Comparison of ENCODE assay signal across 10 mouse cellular contexts in genomic region chr16:35302441-35303280, GRCm38 (mm10).
DNase-seq lines count a peak whose midpoint lies in the region; ATAC-seq and TF ChIP-seq lines count a peak whose summit lies in the region.
"Had no signal": no experiment of that assay in that cellular context is flagged by ENCODE, and none has a peak within 500 bp of the region (broad histone marks: within the 10 kb centered on the region; RNA-seq: fewer than 3 reads in every experiment).

No protein-coding gene starts in this region.

- no peaks in the 10 kb centered on the region for H3K36me3 ChIP-seq in kidney, embryonic 15.5 days
- H3K36me3 ChIP-seq in CH12.LX (replicated peaks in 1 of 2; ENCODE audit: control insufficient read depth in 1 of 2, insufficient read depth in 1 of 2, low read length in 1 of 2), result peaks cover 0 to 3% of the 10 kb centered on the region in 2 experiments
- no peaks in the 10 kb centered on the region for H3K36me3 ChIP-seq in limb, embryonic 11.5 days (ENCODE audit: control insufficient read depth, insufficient read depth, low read length)
- peaks cover 6% of the 10 kb centered on the region; the same call in 1 of the 2 replicates for H3K36me3 ChIP-seq in forebrain, embryonic 15.5 days

- no peak for TF ChIP-seq POLR2A in CH12.LX (IDR thresholded peaks at IDR 0.05; ENCODE audit: low read depth, low read length)

- dilution Hi-C loops in CH12.LX (cut with MboI; ENCODE audit: extremely low pct_ligation_motif_present, extremely low pct_unique_long_range_greater_than_20kb, low sequenced_read_pairs), result no loop called here

- intact Hi-C loops in gastrocnemius, postnatal 36 days (cut with DNase I), result no loop called here

- in situ Hi-C loops in CH12.LX (cut with MboI; ENCODE audit: low pct_ligation_motif_present, low pct_unique_long_range_greater_than_20kb, low sequenced_read_pairs), result no loop called here

- H3K27me3 ChIP-seq in kidney, embryonic 15.5 days, result no peaks in the 10 kb centered on the region
- peaks cover 5% of the 10 kb centered on the region for H3K27me3 ChIP-seq in CH12.LX (replicated peaks)
- no peaks in the 10 kb centered on the region for H3K27me3 ChIP-seq in limb, embryonic 11.5 days (ENCODE audit: control insufficient read depth, insufficient read depth, low read length)
- H3K27me3 ChIP-seq in forebrain, embryonic 15.5 days, result no peaks in the 10 kb centered on the region
- H3K27me3 ChIP-seq: embryonic facial prominence, embryonic 13.5 days had no signal

- no peak for ATAC-seq in kidney, embryonic 15.5 days (replicated peaks; ENCODE audit: low FRiP score)
- ATAC-seq in limb, embryonic 11.5 days (ENCODE audit: insufficient number of reproducible peaks, low FRiP score, low TSS enrichment, low read depth), result peak; percentile 44; the same call in 1 of the 2 replicates
- no peak for ATAC-seq in forebrain, embryonic 15.5 days (replicated peaks)
- ATAC-seq: activated CD4-positive, CD25-positive, alpha-beta regulatory T cell, adult 4 months had no signal

- no peak for TF ChIP-seq CTCF in CH12.LX (conservative IDR thresholded peaks at IDR 0.05 in 1 of 2, IDR thresholded peaks at IDR 0.05 in 1 of 2; ENCODE audit: low read depth in 2 of 2, low read length in 2 of 2)

- no peak for TF ChIP-seq EP300 in CH12.LX (IDR thresholded peaks at IDR 0.05; ENCODE audit: low read length)

- no peak overlapping the region for H3K4me3 ChIP-seq in kidney, embryonic 15.5 days (replicated peaks)
- no peak overlapping the region for H3K4me3 ChIP-seq in CH12.LX (replicated peaks in 1 of 3; ENCODE audit: low read depth in 2 of 3, low read length in 2 of 3, poor library complexity in 1 of 3)
- no peak overlapping the region for H3K4me3 ChIP-seq in limb, embryonic 11.5 days (ENCODE audit: low read depth, low read length)
- H3K4me3 ChIP-seq in forebrain, embryonic 15.5 days, result no peak overlapping the region
- H3K4me3 ChIP-seq: embryonic facial prominence, embryonic 13.5 days had no signal

- TF ChIP-seq RAD21 in CH12.LX (IDR thresholded peaks at IDR 0.05; ENCODE audit: low read depth, low read length), result no peak

- H3K9ac ChIP-seq in kidney, embryonic 15.5 days, result no peak overlapping the region
- H3K9ac ChIP-seq in CH12.LX (ENCODE audit: insufficient read depth, low read depth), result no peak overlapping the region
- no peak overlapping the region for H3K9ac ChIP-seq in limb, embryonic 11.5 days (ENCODE audit: low read length)
- no peak overlapping the region for H3K9ac ChIP-seq in forebrain, embryonic 15.5 days (replicated peaks)
- H3K9ac ChIP-seq: embryonic facial prominence, embryonic 13.5 days; liver, embryonic 14.5 days had no signal

- H3K4me2 ChIP-seq in kidney, embryonic 15.5 days, result no peak overlapping the region
- no peak overlapping the region for H3K4me2 ChIP-seq in CH12.LX (ENCODE audit: insufficient read depth, low read depth, poor library complexity, severe bottlenecking)
- no peak overlapping the region for H3K4me2 ChIP-seq in limb, embryonic 11.5 days (ENCODE audit: low read depth, severe bottlenecking)
- H3K4me2 ChIP-seq in forebrain, embryonic 15.5 days (replicated peaks), result no peak overlapping the region
- H3K4me2 ChIP-seq: embryonic facial prominence, embryonic 13.5 days had no signal

- no peaks in the 10 kb centered on the region for H3K9me3 ChIP-seq in kidney, embryonic 15.5 days (replicated peaks)
- no peaks in the 10 kb centered on the region for H3K9me3 ChIP-seq in CH12.LX (replicated peaks; ENCODE audit: low read length)
- no peaks in the 10 kb centered on the region for H3K9me3 ChIP-seq in limb, embryonic 11.5 days (ENCODE audit: control insufficient read depth, low read length)
- no peaks in the 10 kb centered on the region for H3K9me3 ChIP-seq in forebrain, embryonic 15.5 days
- H3K9me3 ChIP-seq: embryonic facial prominence, embryonic 13.5 days had no signal

- 44% methylated on average over 7 of the region's 7 CpGs for WGBS in kidney, embryonic 15.5 days
- 46% methylated on average over 7 of the region's 7 CpGs for WGBS in limb, embryonic 11.5 days
- 45% methylated on average over 7 of the region's 7 CpGs for WGBS in forebrain, embryonic 15.5 days

- H3K79me2 ChIP-seq in CH12.LX (replicated peaks; ENCODE audit: control insufficient read depth, extremely low read depth, insufficient read depth, poor library complexity, severe bottlenecking), result no peaks in the 10 kb centered on the region

- no peak overlapping the region for H3K27ac ChIP-seq in kidney, embryonic 15.5 days
- H3K27ac ChIP-seq in CH12.LX (ENCODE audit: insufficient read depth, low read depth), result no peak overlapping the region
- no peak overlapping the region for H3K27ac ChIP-seq in limb, embryonic 11.5 days (replicated peaks; ENCODE audit: low read depth, low read length)
- H3K27ac ChIP-seq in forebrain, embryonic 15.5 days (replicated peaks), result no peak overlapping the region
- H3K27ac ChIP-seq: embryonic facial prominence, embryonic 13.5 days; liver, embryonic 14.5 days had no signal

- H3K4me1 ChIP-seq in kidney, embryonic 15.5 days, result no peaks in the 10 kb centered on the region
- no peaks in the 10 kb centered on the region for H3K4me1 ChIP-seq in CH12.LX (ENCODE audit: control insufficient read depth in 1 of 2, insufficient read depth in 2 of 2)
- H3K4me1 ChIP-seq in limb, embryonic 11.5 days (ENCODE audit: control insufficient read depth, insufficient read depth, low read length), result no peaks in the 10 kb centered on the region
- H3K4me1 ChIP-seq in forebrain, embryonic 15.5 days, result no peaks in the 10 kb centered on the region
- H3K4me1 ChIP-seq: embryonic facial prominence, embryonic 13.5 days had no signal

- DNase-seq in kidney, postnatal 14 days, result peak; percentile 26
- DNase-seq in CH12.LX (ENCODE audit: extremely low read depth) (peak; percentile 20), WW6 (ENCODE audit: low read depth, low spot score) (peak; percentile 28)
- DNase-seq in limb, embryonic 11.5 days (ENCODE audit: low spot score), result peak; percentile 82
- DNase-seq in gastrocnemius, postnatal 36 days, result no peak

TF ChIP-seq in CH12.LX, 34 proteins besides CTCF, POLR2A, EP300 and RAD21:
- TF ChIP-seq USF1 (IDR thresholded peaks at IDR 0.05; ENCODE audit: low read depth, low read length), result no peak
- TF ChIP-seq ELF1 (IDR thresholded peaks at IDR 0.05; ENCODE audit: low read depth, low read length), result no peak
- no peak for TF ChIP-seq MAFK (IDR thresholded peaks at IDR 0.05; ENCODE audit: insufficient replicate concordance, low read length)
- no peak for TF ChIP-seq USF2 (conservative IDR thresholded peaks at IDR 0.05; ENCODE audit: low read depth, low read length)
- no peak for TF ChIP-seq HCFC1 (IDR thresholded peaks at IDR 0.05; ENCODE audit: low read depth, low read length)
- no peak for TF ChIP-seq SMC3 (IDR thresholded peaks at IDR 0.05; ENCODE audit: low read depth, low read length)
- TF ChIP-seq IRF4 (IDR thresholded peaks at IDR 0.05; ENCODE audit: low read depth, low read length), result no peak
- TF ChIP-seq NELFE (IDR thresholded peaks at IDR 0.05; ENCODE audit: low read depth, low read length), result no peak
- TF ChIP-seq UBTF (IDR thresholded peaks at IDR 0.05; ENCODE audit: low read depth, low read length), result no peak
- TF ChIP-seq MAZ (IDR thresholded peaks at IDR 0.05; ENCODE audit: low read depth, low read length), result no peak
- TF ChIP-seq RCOR1 (conservative IDR thresholded peaks at IDR 0.05; ENCODE audit: low read depth, low read length), result no peak
- no peak for TF ChIP-seq ZNF384 (IDR thresholded peaks at IDR 0.05; ENCODE audit: low read depth, low read length)
- no peak for TF ChIP-seq JUN (IDR thresholded peaks at IDR 0.05; ENCODE audit: insufficient read depth, low read depth, low read length)
- TF ChIP-seq ZMIZ1 (IDR thresholded peaks at IDR 0.05; ENCODE audit: low read depth, low read length), result no peak

Comparison
In these comparisons a context has a peak if more than half of its experiments do, and no peak if none do; other contexts are left out.
1. DNase-seq: peak in kidney, postnatal 14 days (single experiment), CH12.LX (single experiment), WW6 (single experiment) and limb, embryonic 11.5 days (single experiment); none in gastrocnemius, postnatal 36 days (0 of 2).